Mouse (Mus musculus) c-Kit-positive CD71-positive TER-119-negative erythroid progenitor cells, embryonic 14.5 days (primary cell): ENCODE data around the gene Dpp6.

Experiments
- DNase-seq: peaks from one replicate; pipeline ENCODE4 v3.0.0-alpha.2; 2013; ENCODE audit warnings: low read depth

The Dpp6 gene

GRCm38 (mm10) chr5:26969941-26970590, 153.1 kb downstream of the Dpp6 start:
- no peak for DNase-seq

GRCm38 (mm10) chr5:26973166-26973565, 156.2 kb downstream of the Dpp6 start:
- DNase-seq, result no peak

- no peak for DNase-seq
Observed at GRCm38 (mm10) chr5:26979348-26979747, 162.3 kb downstream of the Dpp6 start.

DNA sequence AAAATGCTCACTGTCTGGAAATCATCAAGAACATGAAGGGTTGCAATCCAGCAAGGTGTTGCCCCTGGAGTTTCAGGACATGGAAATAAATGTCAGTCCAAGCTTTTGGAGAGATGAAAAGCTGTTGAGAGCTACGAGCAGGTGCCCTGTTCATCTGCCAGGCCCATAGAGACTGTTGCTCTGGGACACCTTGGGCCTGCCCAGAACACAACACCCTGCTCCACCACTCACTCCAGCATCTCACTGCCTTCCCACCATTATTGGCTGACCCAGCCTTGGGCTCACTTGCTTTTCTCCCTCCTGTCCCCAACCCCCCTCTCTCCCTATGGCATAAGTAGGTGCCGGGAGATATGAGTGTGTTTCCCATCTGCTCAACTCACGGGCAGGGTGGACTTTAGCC, 162.8 kb downstream of the Dpp6 start:
- DNase-seq, result no peak

DNA sequence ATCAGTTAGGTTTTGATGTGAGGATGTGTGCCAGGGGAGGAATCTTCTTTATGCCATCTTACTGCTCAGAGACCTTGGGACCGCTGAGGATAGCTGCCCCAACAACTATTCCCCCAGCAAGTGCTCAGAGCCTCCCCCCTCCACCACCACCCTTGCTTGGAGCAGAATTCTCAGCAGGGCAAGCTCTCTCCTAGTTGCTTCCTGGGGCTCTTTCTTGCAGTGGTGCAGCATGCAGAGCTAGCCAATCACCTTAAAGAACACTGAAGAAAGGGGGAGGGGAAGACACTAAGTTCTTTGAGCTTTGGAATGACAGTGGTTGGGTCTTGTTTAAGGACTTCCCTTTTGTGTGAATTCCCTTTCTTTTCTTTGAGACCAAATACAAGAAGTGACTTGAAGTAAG, 168.1 kb downstream of the Dpp6 start:
- no peak for DNase-seq

- no peak for DNase-seq
Observed at GRCm38 (mm10) chr5:26991587-26991986, 174.6 kb downstream of the Dpp6 start.

- DNase-seq, result no peak
Observed at GRCm38 (mm10) chr5:27003537-27003936, 186.5 kb downstream of the Dpp6 start.

DNA sequence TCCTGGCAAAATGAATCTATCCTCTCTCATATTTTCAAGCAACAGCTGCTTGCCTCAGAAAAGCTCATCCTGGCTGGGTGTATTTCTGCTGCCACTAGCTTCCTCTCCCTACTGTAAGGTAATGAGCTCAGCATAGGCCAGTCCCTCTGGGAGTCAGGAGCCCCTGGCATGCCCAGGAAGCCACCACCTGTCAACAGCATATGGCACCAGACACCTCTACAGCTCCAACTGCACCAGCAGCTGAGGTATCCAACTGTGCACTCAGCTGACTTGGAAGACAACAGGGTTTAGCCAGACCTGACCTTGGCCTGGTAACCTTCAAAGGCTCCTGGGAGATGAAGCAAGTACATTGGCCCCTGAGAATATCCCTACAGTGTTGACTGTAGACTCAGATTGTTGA, 192.2 kb downstream of the Dpp6 start:
- no peak for DNase-seq

DNA sequence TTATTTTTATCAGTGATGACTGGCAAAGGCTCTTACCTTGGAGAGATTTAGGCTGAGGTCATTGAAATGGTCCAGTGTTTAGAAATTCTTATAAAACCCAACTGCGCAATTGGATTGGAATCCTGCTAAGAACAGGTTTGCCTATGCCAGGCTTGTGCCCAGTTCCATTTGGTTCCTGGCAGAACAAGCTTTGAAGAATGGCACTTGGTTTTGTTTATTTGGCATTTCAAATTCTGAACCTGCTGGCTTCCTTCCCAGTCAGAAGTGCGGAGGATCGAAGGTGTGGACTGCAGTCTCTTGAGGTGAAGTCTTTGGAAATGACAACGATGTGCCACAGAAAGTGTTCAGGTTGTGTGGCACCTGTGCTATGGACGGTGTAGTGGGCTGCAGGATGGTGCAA, 193.6 kb downstream of the Dpp6 start:
- DNase-seq, result no peak

DNA sequence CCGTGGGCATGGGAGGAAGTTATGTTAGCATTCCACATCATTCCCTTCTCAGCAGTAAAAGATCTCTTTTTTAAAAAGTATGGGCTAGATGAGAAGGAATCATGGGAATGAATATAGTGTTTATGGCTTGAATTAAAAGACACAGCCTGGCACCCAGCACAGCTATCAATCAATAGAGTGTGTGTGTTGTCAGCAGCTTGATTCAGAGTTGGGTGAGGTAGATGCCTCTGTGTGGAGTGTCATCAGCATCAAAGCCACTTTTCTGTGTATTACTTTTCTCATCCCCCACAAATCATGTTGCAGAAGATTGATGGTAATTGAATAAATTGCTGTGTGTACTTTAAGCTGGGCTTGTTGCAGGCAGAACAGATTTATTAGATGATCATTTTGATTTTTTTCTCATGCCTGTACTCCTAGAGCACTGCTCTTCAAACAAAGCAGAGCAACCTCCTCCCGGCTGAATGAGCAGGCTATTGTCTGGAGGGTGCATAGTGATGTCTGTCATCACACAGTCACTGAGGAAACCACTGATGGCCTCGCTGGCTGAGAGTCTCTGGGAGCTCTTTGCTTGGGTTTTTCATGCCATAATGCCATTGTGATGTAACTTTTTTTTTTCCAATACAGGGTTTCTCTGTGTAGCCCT, 201.4 kb downstream of the Dpp6 start:
- no peak for DNase-seq

GRCm38 (mm10) chr5:27028611-27029010, 211.6 kb downstream of the Dpp6 start:
- no peak for DNase-seq

GRCm38 (mm10) chr5:27029784-27030183, 212.8 kb downstream of the Dpp6 start:
- DNase-seq, result no peak

- DNase-seq, result no peak
Observed at GRCm38 (mm10) chr5:27034858-27035257, 217.9 kb downstream of the Dpp6 start.

DNA sequence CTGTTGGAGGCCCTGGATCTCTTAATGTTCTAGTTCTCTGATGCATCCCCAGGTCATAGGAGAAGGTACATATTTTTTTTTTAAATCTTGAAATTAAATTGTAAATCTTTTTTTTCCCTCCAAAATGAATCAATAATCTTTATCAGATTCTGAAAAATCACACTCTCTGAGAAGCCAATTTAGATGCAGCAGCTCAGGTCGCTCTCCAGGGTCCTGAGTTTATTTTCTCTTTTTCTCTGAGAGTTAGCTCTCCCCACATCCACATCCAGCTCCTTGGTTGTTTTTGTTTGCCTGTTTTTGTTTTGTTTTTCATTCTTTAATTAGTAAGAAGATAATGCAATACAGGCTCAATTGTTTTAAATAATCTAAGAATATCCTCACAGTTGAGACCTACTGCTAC, 218.3 kb downstream of the Dpp6 start:
- no peak for DNase-seq

GRCm38 (mm10) chr5:27035891-27036290, 218.9 kb downstream of the Dpp6 start:
- no peak for DNase-seq

GRCm38 (mm10) chr5:27037796-27038195, 220.8 kb downstream of the Dpp6 start:
- no peak for DNase-seq

DNA sequence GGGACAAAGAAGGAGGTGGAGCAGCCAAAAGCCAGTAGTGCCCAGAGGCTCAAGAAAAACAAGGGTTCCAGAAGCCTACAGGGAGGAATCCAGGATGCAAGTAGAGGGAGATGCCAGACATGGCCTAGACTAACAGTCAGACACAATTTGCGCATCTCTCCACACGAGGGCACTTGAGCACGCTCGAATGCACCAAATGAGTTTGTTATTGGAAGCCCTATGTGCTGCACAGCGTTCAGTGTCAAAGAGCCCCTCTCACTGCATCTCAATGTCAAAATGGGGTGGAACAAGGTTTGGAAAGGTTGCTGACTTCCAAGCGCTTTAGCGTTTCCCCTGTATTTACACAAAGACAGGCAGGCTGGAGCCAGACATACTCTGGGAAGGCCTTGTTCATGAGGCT, 231.2 kb downstream of the Dpp6 start:
- no peak for DNase-seq

DNA sequence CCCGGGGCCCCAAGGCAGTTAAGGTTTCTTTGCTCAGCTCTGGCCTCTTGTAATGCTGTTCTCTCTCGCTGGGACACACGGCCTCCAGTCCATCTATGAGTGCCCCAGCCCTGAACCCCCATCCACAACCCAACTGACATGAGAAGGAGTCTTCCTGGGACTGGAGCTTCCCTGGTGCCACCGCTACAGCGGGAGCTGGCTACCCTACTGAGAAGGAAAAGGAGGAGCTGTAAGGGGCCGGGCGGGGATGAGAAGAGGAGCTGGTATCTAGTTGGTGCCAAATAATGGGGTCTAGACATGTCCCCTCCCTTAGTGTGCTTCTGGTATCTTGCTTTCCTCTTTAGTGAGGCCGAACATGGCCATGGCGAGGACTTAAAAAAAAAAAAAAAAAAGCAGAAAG, 231.9 kb downstream of the Dpp6 start:
- no peak for DNase-seq

DNA sequence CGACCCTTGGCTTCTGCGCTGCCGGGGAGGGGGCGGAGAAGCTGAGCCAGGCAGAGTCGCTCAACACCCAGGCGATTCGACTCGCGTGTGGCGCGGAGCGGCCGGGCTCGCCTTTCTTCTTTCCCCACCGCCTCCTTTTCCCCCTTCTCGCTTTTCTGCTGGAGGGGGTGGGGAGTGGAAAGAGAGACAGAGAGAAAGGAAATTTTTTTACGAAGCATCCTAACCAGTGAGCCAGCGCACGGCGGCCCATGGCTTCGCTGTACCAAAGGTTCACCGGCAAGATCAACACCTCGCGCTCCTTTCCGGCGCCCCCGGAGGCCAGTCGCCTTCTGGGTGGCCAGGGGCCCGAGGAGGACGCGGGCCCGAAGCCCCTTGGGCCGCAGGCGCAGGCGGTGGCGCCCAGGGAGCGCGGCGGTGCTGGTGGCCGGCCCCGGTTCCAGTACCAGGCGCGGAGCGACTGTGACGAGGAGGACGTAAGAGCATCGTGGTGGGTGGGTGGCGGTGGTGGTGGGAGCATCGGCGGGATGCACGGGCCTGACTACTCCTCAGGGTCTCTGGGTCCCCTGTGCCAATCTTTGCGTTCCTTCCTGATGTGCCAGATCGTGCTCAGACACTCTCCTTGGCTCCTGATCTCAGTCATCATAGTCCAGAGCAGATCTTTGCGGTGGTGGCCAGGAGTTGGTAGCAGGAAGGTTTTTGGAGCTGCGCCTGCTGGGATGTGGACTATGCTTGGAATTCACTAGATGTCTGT, 232.5 kb downstream of the Dpp6 start:
- no peak for DNase-seq

- no peak for DNase-seq
Observed at GRCm38 (mm10) chr5:27051250-27051649, 234.2 kb downstream of the Dpp6 start.

DNA sequence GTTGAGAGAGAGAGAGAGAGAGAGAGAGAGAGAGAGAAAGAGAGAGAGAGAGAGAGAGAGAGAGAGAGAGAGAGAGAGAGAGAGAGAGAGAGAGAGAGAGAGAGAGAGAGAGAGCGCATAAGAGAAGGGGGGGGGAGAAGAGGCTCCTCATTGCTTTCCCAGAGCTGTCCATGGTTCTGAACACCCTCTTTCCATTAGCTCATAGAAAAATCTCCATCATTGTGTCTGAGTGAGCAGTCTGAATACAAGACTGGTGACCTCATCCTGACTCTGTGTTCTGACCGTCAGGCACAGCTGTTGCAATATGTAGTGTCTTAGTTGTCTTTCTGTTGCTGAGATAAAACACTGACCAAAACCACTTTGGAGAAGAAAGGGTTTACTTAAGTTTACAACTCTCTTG, 235.4 kb downstream of the Dpp6 start:
- no peak for DNase-seq

DNA sequence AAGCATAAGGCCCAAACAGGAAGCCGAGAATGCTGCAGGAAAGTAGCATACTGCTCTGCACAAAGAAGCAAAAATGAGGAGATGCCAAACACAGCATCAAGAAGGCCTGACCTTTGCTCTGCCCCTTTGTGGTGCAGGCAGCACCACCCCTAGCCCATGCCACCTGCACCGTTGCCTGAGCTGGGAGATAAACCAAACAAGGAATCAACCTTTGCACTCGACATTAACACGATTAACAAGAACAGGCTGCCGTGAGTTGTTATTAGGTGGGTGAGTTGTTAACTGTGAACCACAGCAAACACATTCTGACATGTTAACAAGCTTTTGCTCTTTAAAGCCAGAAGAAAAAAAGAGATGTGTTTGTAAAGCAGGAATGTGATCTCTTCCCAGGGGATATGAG, 239.4 kb downstream of the Dpp6 start:
- no peak for DNase-seq

- DNase-seq, result no peak
Observed at GRCm38 (mm10) chr5:27060114-27060513, 243.1 kb downstream of the Dpp6 start.
